Mouse (Mus musculus): Measurements from ENCODE around the gene Prpf19. TPM values are rescaled to one million over a fixed set of nuclear protein-coding genes. Genes with fewer than 3 reads are reported as not detected.

The Prpf19 gene
- polyA plus RNA-seq, 2 experiments = 43.6 to 360 TPM

- H3K36me3 ChIP-seq (ENCODE audit: control insufficient read depth, insufficient read depth, low read length) = peaks cover 42% of the 10 kb centered on the region
- WGBS = 84% methylated on average over 3 of the region's 3 CpGs
- no peak overlapping the region for H3K4me2 ChIP-seq (replicated peaks; ENCODE audit: low read depth, low read length, severe bottlenecking)
- TF ChIP-seq POLR2A (IDR thresholded peaks at IDR 0.05; ENCODE audit: borderline replicate concordance, extremely low read depth, insufficient read depth, insufficient read length) = no peak
- H3K4me1 ChIP-seq (ENCODE audit: control insufficient read depth, insufficient read depth, low read length) = peaks cover 25% of the 10 kb centered on the region
- no peak overlapping the region for H3K4me3 ChIP-seq (replicated peaks; ENCODE audit: low read length)
- DNase-seq (ENCODE audit: low spot score) (no peak), ATAC-seq (ENCODE audit: low FRiP score, low read depth) (no peak)
- H3K9ac ChIP-seq (ENCODE audit: low read depth, low read length, severe bottlenecking) = no peak overlapping the region
- H3K27ac ChIP-seq (replicated peaks; ENCODE audit: low read depth, low read length) = no peak overlapping the region
- no peaks in the 10 kb centered on the region for H3K27me3 ChIP-seq (ENCODE audit: control insufficient read depth, insufficient read depth, low read length)
- H3K9me3 ChIP-seq (ENCODE audit: control insufficient read depth, low read length) = no peaks in the 10 kb centered on the region
Observed at GRCm38 (mm10) chr19:10943955-10944354, 48.9 kb downstream of the Prpf19 start.

DNA sequence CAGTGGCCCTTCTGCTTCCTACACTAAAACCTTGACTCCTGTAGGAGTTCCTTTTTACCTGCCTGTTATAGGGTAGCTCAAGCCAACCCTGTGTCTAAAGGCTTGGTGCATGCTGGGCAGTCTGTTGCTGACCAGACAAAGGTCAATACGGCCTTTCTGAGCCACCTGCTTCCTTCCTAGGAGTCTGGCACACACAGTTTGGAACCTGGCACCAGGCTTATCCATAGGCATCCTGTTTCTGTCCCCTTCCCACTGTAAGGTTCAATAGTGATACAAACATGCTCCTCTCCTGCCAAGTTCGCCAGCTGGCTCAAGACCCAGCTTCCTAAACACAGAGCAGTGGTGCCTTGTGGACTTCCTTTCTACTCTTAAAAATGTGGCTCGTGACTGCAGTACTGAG, 51.5 kb downstream of the Prpf19 start:
- Histone ChIP-seq H3K4me2 (replicated peaks; ENCODE audit: low read depth, low read length, severe bottlenecking) (0 out of 2 replicates have a peak overlapping the region, but pooled peaks have one; percentile 10), H3K36me3 (ENCODE audit: control insufficient read depth, insufficient read depth, low read length) (peaks cover 41% of the 10 kb centered on the region), H3K27ac (replicated peaks; ENCODE audit: low read depth, low read length) (no peak overlapping the region), H3K9me3 (ENCODE audit: control insufficient read depth, low read length) (no peaks in the 10 kb centered on the region), H3K4me3 (replicated peaks; ENCODE audit: low read length) (0 out of 2 replicates have a peak overlapping the region, but pooled peaks have one; percentile 57), H3K4me1 (ENCODE audit: control insufficient read depth, insufficient read depth, low read length) (peaks cover 18% of the 10 kb centered on the region), H3K9ac (ENCODE audit: low read depth, low read length, severe bottlenecking) (no peak overlapping the region), H3K27me3 (ENCODE audit: control insufficient read depth, insufficient read depth, low read length) (no peaks in the 10 kb centered on the region)
- no peak for TF ChIP-seq POLR2A (IDR thresholded peaks at IDR 0.05; ENCODE audit: borderline replicate concordance, extremely low read depth, insufficient read depth, insufficient read length)
- 86% methylated on average over 3 of the region's 3 CpGs for WGBS
- ATAC-seq (ENCODE audit: low FRiP score, low read depth) = no peak
- DNase-seq (ENCODE audit: low spot score) = no peak

DNA sequence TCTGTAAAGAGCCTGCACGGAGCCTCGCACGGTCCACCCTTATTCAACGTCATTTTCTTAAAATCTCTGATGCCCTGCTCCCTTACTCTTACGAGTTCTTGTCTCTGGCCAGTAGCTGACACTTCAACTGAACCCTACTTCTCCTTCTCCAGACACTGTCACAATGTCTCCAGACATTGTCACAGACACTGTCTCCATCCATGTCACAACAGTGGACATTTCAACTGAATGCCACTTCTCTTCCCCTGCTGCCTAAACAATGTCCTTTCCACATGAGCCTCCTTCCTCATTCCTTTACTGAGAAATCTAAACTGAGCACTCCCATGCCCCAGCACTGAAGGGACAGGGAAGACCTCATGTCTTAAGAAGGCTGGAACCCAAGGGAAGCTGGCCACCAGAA, 52.2 kb downstream of the Prpf19 start:
- DNase-seq (ENCODE audit: low spot score) (no peak), ATAC-seq (ENCODE audit: low FRiP score, low read depth) (no peak)
- H3K4me3 ChIP-seq (replicated peaks; ENCODE audit: low read length) = peak overlapping the region; percentile 57
- WGBS = 90% methylated on average over 5 of the region's 5 CpGs
- TF ChIP-seq POLR2A (IDR thresholded peaks at IDR 0.05; ENCODE audit: borderline replicate concordance, extremely low read depth, insufficient read depth, insufficient read length) = no peak
- H3K36me3 ChIP-seq (ENCODE audit: control insufficient read depth, insufficient read depth, low read length) = peaks cover 34% of the 10 kb centered on the region
- H3K27me3 ChIP-seq (ENCODE audit: control insufficient read depth, insufficient read depth, low read length) = no peaks in the 10 kb centered on the region
- H3K4me1 ChIP-seq (ENCODE audit: control insufficient read depth, insufficient read depth, low read length) = peaks cover 17% of the 10 kb centered on the region
- H3K27ac ChIP-seq (replicated peaks; ENCODE audit: low read depth, low read length) = no peak overlapping the region
- H3K9me3 ChIP-seq (ENCODE audit: control insufficient read depth, low read length) = no peaks in the 10 kb centered on the region
- peak overlapping the region; percentile 99 for H3K4me2 ChIP-seq (replicated peaks; ENCODE audit: low read depth, low read length, severe bottlenecking)
- H3K9ac ChIP-seq (ENCODE audit: low read depth, low read length, severe bottlenecking) = peak overlapping the region; percentile 73

DNA sequence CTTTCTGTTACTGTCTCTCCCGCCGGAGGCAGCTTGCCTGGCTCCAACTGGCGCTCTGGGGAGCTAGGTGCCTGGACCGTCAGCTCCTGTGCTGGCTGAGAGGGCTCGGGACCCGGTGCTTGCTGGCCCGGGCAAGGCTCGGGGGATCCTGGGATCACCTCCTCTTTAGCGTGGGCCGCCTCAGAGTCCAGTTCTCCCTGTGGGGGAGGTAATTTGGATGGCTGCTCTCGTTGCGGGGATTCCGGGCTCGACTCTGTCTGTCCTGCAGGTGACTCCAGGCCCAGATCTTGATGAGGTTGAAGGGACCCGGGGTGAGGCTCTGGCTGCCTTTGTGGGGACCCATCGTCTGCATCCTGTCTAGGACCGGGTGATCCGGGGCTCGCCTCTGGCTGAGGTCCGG, 53.4 kb downstream of the Prpf19 start:
- Histone ChIP-seq H3K27ac (replicated peaks; ENCODE audit: low read depth, low read length) (no peak overlapping the region), H3K9ac (ENCODE audit: low read depth, low read length, severe bottlenecking) (peak overlapping the region; percentile 73), H3K9me3 (ENCODE audit: control insufficient read depth, low read length) (no peaks in the 10 kb centered on the region), H3K4me3 (replicated peaks; ENCODE audit: low read length) (peak overlapping the region; percentile 57), H3K27me3 (ENCODE audit: control insufficient read depth, insufficient read depth, low read length) (no peaks in the 10 kb centered on the region), H3K4me2 (replicated peaks; ENCODE audit: low read depth, low read length, severe bottlenecking) (peak overlapping the region; percentile 99), H3K4me1 (ENCODE audit: control insufficient read depth, insufficient read depth, low read length) (peaks cover 17% of the 10 kb centered on the region), H3K36me3 (ENCODE audit: control insufficient read depth, insufficient read depth, low read length) (peaks cover 22% of the 10 kb centered on the region)
- no peak for TF ChIP-seq POLR2A (IDR thresholded peaks at IDR 0.05; ENCODE audit: borderline replicate concordance, extremely low read depth, insufficient read depth, insufficient read length)
- ATAC-seq (ENCODE audit: low FRiP score, low read depth) = no peak
- DNase-seq (ENCODE audit: low spot score) = no peak
- WGBS = under 1% methylated on average over 20 of the region's 20 CpGs

DNA sequence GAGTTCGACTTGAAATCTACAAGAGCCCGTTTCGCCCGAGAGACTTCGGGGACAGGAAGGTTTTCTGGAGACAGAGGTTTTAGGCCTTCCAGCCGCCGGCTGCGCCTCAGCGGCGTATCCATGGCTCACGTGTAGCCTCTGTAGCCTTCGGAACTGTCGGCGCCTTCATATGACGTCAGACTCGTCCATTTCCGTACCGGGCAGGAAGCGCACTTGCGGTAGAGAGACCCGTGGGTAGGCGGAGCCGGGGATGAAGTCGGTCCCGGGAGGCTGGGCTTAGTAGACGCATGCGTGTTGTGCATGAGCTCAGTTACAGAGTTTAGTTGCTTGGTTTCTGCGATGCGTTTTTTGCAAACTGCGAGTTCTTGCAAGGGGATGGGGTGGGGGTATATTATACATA, 54.1 kb downstream of the Prpf19 start, which contains the start of gene Ccdc86:
Gene Ccdc86 (minus strand): TSS at position 155 of the 400 bp plus-strand sequence.
- H3K27me3 ChIP-seq (ENCODE audit: control insufficient read depth, insufficient read depth, low read length) = no peaks in the 10 kb centered on the region
- no peaks in the 10 kb centered on the region for H3K9me3 ChIP-seq (ENCODE audit: control insufficient read depth, low read length)
- WGBS = under 1% methylated on average over 30 of the region's 30 CpGs
- H3K4me3 ChIP-seq (replicated peaks; ENCODE audit: low read length) = peak within 1 kb of the TSS; percentile 57
- peak; percentile 49; the same call in 1 of the 2 replicates for TF ChIP-seq POLR2A (IDR thresholded peaks at IDR 0.05; ENCODE audit: borderline replicate concordance, extremely low read depth, insufficient read depth, insufficient read length)
- DNase-seq (ENCODE audit: low spot score) = peak; percentile 99
- H3K9ac ChIP-seq (ENCODE audit: low read depth, low read length, severe bottlenecking) = peak within 1 kb of the TSS; percentile 73
- peak; percentile 95 for ATAC-seq (ENCODE audit: low FRiP score, low read depth)
- peak within 1 kb of the TSS; percentile 99 for H3K4me2 ChIP-seq (replicated peaks; ENCODE audit: low read depth, low read length, severe bottlenecking)
- H3K27ac ChIP-seq (replicated peaks; ENCODE audit: low read depth, low read length) = no peak within 1 kb of the TSS
- H3K4me1 ChIP-seq (ENCODE audit: control insufficient read depth, insufficient read depth, low read length) = peaks cover 17% of the 10 kb centered on the region
- H3K36me3 ChIP-seq (ENCODE audit: control insufficient read depth, insufficient read depth, low read length) = peaks cover 15% of the 10 kb centered on the region

Measured in limb, embryonic 14.5 days (tissue).